Mouse (Mus musculus) brain, embryonic 14.5 days (tissue): ENCODE results near the gene Tbck.

Experiments
- CTCF ChIP-seq: fragments of 200-500 bp; IDR thresholded peaks from 2 replicates; pipeline ENCODE4 v1.5.1; 2012; ENCODE audit warnings: inconsistent platforms, mild to moderate bottlenecking, moderate library complexity, borderline replicate concordance; ENCODE audit not compliant: insufficient read depth, insufficient read length; ENCODE audit errors: extremely low read depth
- POLR2A ChIP-seq: fragments of 200-500 bp; IDR thresholded peaks from 2 replicates; pipeline ENCODE4 v1.6.1; 2012; ENCODE audit warnings: mild to moderate bottlenecking, inconsistent platforms, borderline replicate concordance; ENCODE audit not compliant: poor library complexity, insufficient read depth, insufficient read length, severe bottlenecking; ENCODE audit errors: extremely low read depth

DNA sequence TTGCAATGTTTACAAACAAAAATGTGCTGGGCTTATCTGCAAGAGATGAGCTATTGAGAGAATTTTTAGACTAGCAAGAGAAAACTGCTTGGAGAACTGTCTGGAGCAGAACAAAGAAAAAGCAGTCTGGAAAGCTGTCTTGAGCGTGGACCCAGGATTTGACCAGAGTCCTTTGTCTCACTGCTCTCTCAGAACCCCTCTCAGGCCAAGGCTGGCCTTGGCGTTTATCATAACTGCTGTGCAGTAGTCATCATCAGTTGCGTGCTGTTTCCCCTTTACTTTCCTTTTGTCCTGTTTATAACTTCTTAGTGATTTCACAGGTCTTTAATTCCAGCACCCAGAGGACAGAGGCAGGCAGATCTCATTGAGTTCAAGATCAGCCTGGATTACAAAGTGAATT lies 20.3 kb downstream of the Tbck start:
- no peak for TF ChIP-seq POLR2A
- TF ChIP-seq CTCF, result no peak
